Mouse (Mus musculus) heart, adult 2 months (tissue): ENCODE results near the gene Fkbp10. TPM values are rescaled to one million over a fixed set of nuclear protein-coding genes. Genes with fewer than 3 reads are reported as not detected.

Experiments used
- DNase-seq, 2 experiments: peaks; one replicate each; pipeline ENCODE4 v3.0.0; 2021
- H3K27ac ChIP-seq: fragments of 200-600 bp; 2 replicates; pipeline ENCODE4 v1.8.1; 2022
- H3K27me3 ChIP-seq: fragments of 200-500 bp; 2 replicates; pipeline ENCODE4 v1.6.1; 2012; ENCODE audit warnings: mild to moderate bottlenecking, low read length, inconsistent platforms, mixed read lengths; ENCODE audit not compliant: control insufficient read depth, insufficient read depth
- H3K36me3 ChIP-seq: fragments of 200-500 bp; 2 replicates; pipeline ENCODE4 v1.6.1; 2012; ENCODE audit warnings: low read length, inconsistent platforms; ENCODE audit not compliant: control insufficient read depth, insufficient read depth
- H3K4me1 ChIP-seq: fragments of 200-500 bp; 2 replicates; pipeline ENCODE4 v1.6.1; 2011; ENCODE audit warnings: low read length; ENCODE audit not compliant: control insufficient read depth, insufficient read depth
- H3K4me3 ChIP-seq: fragments of 200-600 bp; 2 replicates; pipeline ENCODE4 v1.8.1; 2022
- H3K79me2 ChIP-seq: fragments of 200-500 bp; replicated peaks from 2 replicates; pipeline ENCODE4 v1.6.1; 2012; ENCODE audit warnings: mild to moderate bottlenecking, inconsistent platforms, low read length, moderate library complexity, mixed read lengths; ENCODE audit not compliant: control insufficient read depth, insufficient read depth
- H3K9ac ChIP-seq: fragments of 200-500 bp; 2 replicates; pipeline ENCODE4 v1.6.1; 2012; ENCODE audit warnings: low read depth, mild to moderate bottlenecking, control low read depth, inconsistent platforms, low read length, mixed read lengths
- CTCF ChIP-seq: fragments of 200-600 bp; IDR thresholded peaks from 2 replicates; pipeline ENCODE4 v1.8.1; 2022; ENCODE audit warnings: antibody characterized with exemption, mild to moderate bottlenecking, moderate library complexity
- EP300 ChIP-seq: fragments of 200-500 bp; IDR thresholded peaks from 2 replicates; pipeline ENCODE4 v1.6.1; 2011; ENCODE audit warnings: low read depth, low read length, control low read depth; ENCODE audit not compliant: insufficient read depth
- POLR2A ChIP-seq: fragments of 200-500 bp; IDR thresholded peaks from 2 replicates; pipeline ENCODE4 v1.6.1; 2011; ENCODE audit warnings: mild to moderate bottlenecking, low read depth, low read length, control low read depth; ENCODE audit not compliant: insufficient read depth
- WGBS: fragments of 180-500 bp; shearing (Covaris S2); methylation state at CpG from one replicate; pipeline ENCODE4 v1.1.7; 2018; 5-methylcytosine and 5-hydroxymethylcytosine counted together
- intact Hi-C: fragments of 180-260 bp; cut with DNase I; formaldehyde crosslinking; loops from one replicate; pipeline ENCODE4 v1.15.1; 2025
- polyA plus RNA-seq: library from polyadenylated mRNA; depleted of rRNA; stranded (reverse); fragments of >200 nt; gene quantifications from 2 replicates; pipeline ENCODE4 v1.2.3, GENCODE M21; 2012
- total RNA-seq, 2 experiments: library from RNA; stranded (reverse); gene quantifications; 2 replicates each; pipeline ENCODE4 v1.2.3; 2021

The Fkbp10 gene
- total and polyA plus RNA-seq, 3 experiments, result 7.4 to 24.8 (median 7.5) TPM

DNA sequence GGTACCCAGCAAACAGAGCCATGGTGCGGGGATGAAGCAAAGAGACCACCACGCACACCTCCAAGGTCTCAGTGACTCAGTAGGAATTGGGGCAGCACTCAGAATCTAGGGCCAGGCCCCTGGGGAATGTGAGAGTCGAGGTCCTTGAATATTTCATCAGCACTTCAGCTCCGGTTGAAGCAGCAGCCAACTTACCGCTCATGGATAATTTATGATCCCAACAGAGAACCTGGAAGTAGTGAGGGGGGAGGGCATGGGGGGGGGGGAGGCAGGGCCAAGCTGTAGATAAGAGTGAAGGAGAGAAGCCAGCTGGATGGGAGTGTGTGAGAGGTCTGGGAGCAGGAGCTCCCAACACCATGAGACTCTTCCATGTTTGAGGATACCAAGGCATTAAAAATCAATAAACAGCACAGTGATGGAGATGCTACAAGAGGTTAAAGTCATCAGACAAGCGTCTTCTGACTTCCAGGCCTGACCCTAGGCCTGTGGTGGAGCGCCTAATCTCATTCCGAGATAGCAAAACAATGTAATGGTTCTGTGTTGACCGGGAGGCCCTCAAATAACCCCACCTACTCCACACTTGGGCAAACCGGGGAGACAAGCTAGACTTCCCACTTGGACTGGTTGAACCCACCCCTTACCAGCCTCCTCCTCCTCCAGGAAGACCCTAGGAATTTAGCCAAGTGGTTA is 11.9 kb upstream of the Fkbp10 start:
- DNase-seq, result peak in 1 of 2 experiments; percentile 35
- Histone ChIP-seq H3K27me3 (no peaks in the 10 kb centered on the region), H3K4me1 (peaks cover 25% of the 10 kb centered on the region), H3K9ac (no peak overlapping the region), H3K4me3 (no peak overlapping the region), H3K27ac (peak overlapping the region; percentile 93), H3K36me3 (no peaks in the 10 kb centered on the region), H3K79me2 (no peaks in the 10 kb centered on the region)
- no peak for TF ChIP-seq EP300
- no peak for TF ChIP-seq POLR2A
- TF ChIP-seq CTCF, result no peak
- 37% methylated on average over 10 of the region's 10 CpGs for WGBS
- intact Hi-C loops, result no loop called here

DNA sequence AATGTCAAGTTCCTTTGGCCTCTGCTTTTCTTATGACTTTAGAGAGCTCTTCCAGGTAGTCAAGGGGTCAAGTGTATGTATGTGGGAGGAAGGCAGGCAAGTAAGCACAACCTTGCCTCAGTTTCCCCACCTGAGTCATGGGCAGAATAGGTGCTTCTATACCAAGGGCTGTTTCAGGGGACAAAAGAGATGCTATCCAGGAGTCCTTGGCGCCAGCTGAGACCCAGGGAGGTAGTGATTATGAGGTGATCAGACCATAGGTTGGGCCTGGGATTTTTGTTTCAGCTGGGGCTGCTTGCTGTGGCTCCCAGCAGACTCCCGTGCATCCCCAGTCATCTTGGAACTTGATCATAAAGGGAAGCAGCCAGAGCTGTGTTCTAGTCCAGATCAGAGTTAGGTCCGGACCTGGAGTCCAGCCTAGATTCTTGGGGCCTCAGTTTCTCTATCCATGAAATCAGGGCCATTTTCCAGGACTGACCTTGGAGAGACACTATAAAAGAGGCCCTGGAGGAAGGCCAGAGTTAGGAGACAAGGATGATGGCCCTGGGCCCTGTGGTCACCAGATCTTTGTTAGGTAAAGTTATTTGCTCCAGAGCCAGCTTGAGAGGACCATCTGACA is 10.9 kb upstream of the Fkbp10 start:
- DNase-seq, result no peak
- Histone ChIP-seq H3K36me3 (no peaks in the 10 kb centered on the region), H3K4me3 (no peak overlapping the region), H3K27ac (no peak overlapping the region; the same call in 1 of the 2 replicates), H3K79me2 (no peaks in the 10 kb centered on the region), H3K9ac (no peak overlapping the region), H3K4me1 (peaks cover 23% of the 10 kb centered on the region), H3K27me3 (no peaks in the 10 kb centered on the region)
- intact Hi-C loops, result no loop called here
- TF ChIP-seq EP300, result no peak
- no peak for TF ChIP-seq CTCF
- no peak for TF ChIP-seq POLR2A
- 78% methylated on average over 3 of the region's 3 CpGs for WGBS

DNA sequence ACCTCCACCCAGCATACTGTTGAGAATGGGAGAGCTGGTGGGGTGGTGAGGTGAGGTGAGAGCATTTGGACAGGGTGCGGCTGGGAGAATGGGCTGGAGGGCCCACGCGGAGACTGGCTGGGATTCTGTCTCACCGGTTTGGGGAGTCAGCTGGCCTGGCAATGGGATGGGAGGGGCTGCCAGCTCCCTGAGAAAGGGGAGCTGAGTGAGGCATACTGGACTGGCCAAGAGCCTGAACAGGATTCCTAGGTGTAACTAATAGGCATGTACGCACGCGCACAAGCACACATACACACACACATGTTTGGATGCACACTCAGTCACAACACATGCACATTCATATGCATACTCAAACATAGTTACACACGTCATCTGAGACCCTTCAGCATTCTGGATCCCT is 9.2 kb upstream of the Fkbp10 start:
- Histone ChIP-seq H3K79me2 (no peaks in the 10 kb centered on the region), H3K9ac (no peak overlapping the region), H3K4me3 (no peak overlapping the region), H3K27ac (no peak overlapping the region), H3K4me1 (peaks cover 13% of the 10 kb centered on the region), H3K36me3 (no peaks in the 10 kb centered on the region), H3K27me3 (no peaks in the 10 kb centered on the region)
- intact Hi-C loops, result no loop called here
- TF ChIP-seq POLR2A (no peak), CTCF (no peak), EP300 (no peak)
- WGBS, result 85% methylated on average over 8 of the region's 8 CpGs
- no peak for DNase-seq

DNA sequence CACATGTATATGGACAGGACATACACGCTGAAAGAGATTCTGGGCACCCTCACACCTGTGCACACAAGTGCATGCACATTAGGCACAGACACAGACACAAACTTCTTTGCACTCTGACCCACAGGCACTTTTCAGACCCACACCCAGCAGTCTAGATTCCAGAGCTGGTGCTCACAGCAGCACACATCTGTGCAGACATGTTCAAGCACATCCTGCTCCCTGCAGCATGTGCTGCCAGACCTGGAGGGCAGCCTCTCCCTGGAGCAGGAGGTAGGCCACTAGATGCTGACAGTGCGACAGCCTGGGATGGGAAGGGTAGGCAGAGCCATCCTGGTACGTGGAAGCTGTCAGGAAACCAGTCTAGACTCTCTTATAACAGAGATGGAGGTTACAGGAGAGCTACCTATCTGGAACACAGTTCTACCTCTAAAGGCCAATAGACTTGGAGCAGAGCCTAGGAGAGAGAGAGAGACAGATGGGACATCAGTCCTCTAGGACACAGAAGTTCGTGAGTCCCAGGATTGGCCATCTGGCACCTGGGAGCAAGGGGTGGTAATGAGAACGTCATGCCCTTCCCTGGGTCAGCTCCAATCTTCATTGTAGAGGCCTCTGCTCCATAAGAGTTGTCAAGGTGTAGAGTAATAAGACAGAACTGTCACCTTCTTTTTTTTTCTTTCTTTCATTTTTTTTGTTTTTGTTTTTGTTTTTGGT is 8.3 kb upstream of the Fkbp10 start:
- WGBS, result 75% methylated on average over 5 of the region's 5 CpGs
- Histone ChIP-seq H3K27ac (no peak overlapping the region), H3K9ac (no peak overlapping the region), H3K4me1 (peaks cover 10% of the 10 kb centered on the region), H3K36me3 (no peaks in the 10 kb centered on the region), H3K79me2 (no peaks in the 10 kb centered on the region), H3K4me3 (no peak overlapping the region), H3K27me3 (no peaks in the 10 kb centered on the region)
- TF ChIP-seq POLR2A, result no peak
- no peak for TF ChIP-seq EP300
- TF ChIP-seq CTCF, result no peak
- intact Hi-C loops, result no loop called here
- DNase-seq, result no peak

DNA sequence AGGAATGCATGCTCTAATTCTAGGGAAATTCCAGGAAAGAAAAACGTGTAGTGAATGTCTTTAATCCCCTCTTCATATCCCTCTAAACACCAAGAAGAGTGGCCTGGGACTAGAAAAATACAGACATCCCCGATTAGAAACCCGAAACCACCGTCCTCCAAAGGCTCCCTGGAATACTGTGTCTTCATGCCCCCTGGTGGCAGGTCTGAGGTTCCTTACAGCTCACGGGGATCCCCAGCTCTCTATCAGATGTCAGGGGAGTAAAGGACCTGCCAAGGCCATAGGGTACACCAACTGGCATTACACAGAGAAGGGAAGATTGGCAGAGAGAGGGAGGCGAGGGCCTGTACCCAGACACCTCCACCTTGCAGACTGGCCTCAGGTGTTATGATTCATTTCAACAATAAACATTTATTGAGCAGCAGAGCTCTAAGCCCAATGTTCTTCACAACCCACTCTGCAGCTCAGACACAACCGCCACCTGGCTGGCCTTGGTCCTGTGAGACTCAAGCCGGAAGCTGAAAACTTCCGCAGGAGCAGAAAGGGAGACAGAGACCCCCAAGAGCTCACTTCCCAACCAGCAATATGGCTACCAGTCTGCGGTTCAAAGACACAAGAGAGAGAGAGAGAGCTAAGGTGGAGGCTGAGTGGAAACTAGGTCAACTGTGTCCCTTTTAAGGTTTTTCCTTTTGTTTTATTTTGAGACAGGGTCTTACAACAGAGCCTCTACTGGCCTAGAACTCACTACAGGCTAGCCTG is 7.2 kb upstream of the Fkbp10 start:
- H3K27ac ChIP-seq, result no peak overlapping the region
- TF ChIP-seq EP300, result peak; percentile 90; the same call in 1 of the 2 replicates
- peak; percentile 94; the same call in 1 of the 2 replicates for TF ChIP-seq CTCF
- TF ChIP-seq POLR2A, result no peak
- intact Hi-C loops, result loop anchor here (1.0 kb wide), 1 partner anchor 46 kb away; no protein-coding TSS in a partner anchor
- DNase-seq, result peak; percentile 73 to 78
- no peak overlapping the region for H3K9ac ChIP-seq
- H3K27me3 ChIP-seq, result no peaks in the 10 kb centered on the region
- 38% methylated on average over 10 of the region's 10 CpGs for WGBS
- H3K79me2 ChIP-seq, result no peaks in the 10 kb centered on the region
- H3K4me1 ChIP-seq, result peaks cover 8% of the 10 kb centered on the region
- no peak overlapping the region for H3K4me3 ChIP-seq
- no peaks in the 10 kb centered on the region for H3K36me3 ChIP-seq
